Mouse (Mus musculus) liver, embryonic 14.5 days (tissue): ENCODE data around the gene Scrt2.

Source experiments
- CTCF ChIP-seq: IDR thresholded peaks from 2 replicates; pipeline ENCODE4 v1.5.1; 2016; ENCODE audit warnings: antibody characterized with exemption, low read depth, control low read depth
- EP300 ChIP-seq: IDR thresholded peaks from 2 replicates; pipeline ENCODE4 v1.6.1; 2016; ENCODE audit warnings: antibody characterized with exemption, low read depth

GRCm38 (mm10) chr2:152091342-152092056 lies 10.2 kb downstream of the Scrt2 start:
- TF ChIP-seq EP300 (no peak), CTCF (no peak)
